Mouse (Mus musculus) midbrain, embryonic 10.5 days (tissue): Measurements from ENCODE around the gene Timp4. TPM values are rescaled to one million over a fixed set of nuclear protein-coding genes. Genes with fewer than 3 reads are reported as not detected.

Experiments
- DNase-seq: peaks from one replicate; pipeline ENCODE4 v3.0.0-alpha.2; 2017; ENCODE audit warnings: low spot score
- H3K27ac ChIP-seq: fragments of 300-500 bp; sonication (generic); replicated peaks from 2 replicates; pipeline ENCODE4 v1.5.1; 2016; ENCODE audit warnings: mild to moderate bottlenecking
- H3K27me3 ChIP-seq: fragments of 300-500 bp; sonication (generic); 2 replicates; pipeline ENCODE4 v1.6.1; 2016; ENCODE audit warnings: low read depth, mild to moderate bottlenecking; ENCODE audit not compliant: poor library complexity, severe bottlenecking
- H3K36me3 ChIP-seq: fragments of 300-500 bp; sonication (generic); 2 replicates; pipeline ENCODE4 v1.6.1; 2016; ENCODE audit warnings: mild to moderate bottlenecking, moderate library complexity
- H3K4me1 ChIP-seq: fragments of 300-500 bp; sonication (generic); 2 replicates; pipeline ENCODE4 v1.6.1; 2016
- H3K4me3 ChIP-seq: fragments of 300-500 bp; sonication (generic); 2 replicates; pipeline ENCODE4 v1.5.1; 2016; ENCODE audit warnings: mild to moderate bottlenecking, moderate library complexity
- H3K9me3 ChIP-seq: fragments of 300-500 bp; sonication (generic); replicated peaks from 2 replicates; pipeline ENCODE4 v1.6.1; 2016; ENCODE audit warnings: mild to moderate bottlenecking
- WGBS: fragments of 180-500 bp; shearing (Covaris S2); methylation state at CpG from one replicate; pipeline ENCODE4 v1.1.7; 2016; 5-methylcytosine and 5-hydroxymethylcytosine counted together
- polyA plus RNA-seq: library from polyadenylated mRNA; unstranded; fragments of >200 nt; fragmentation: Nextera tagmentation; extraction: Ambion mirVana; gene quantifications from 2 replicates; pipeline ENCODE4 v1.2.1, GENCODE M21; 2016

Gene Timp4
- polyA plus RNA-seq, 1 experiment from 2014 or later: 0.06 TPM

DNA sequence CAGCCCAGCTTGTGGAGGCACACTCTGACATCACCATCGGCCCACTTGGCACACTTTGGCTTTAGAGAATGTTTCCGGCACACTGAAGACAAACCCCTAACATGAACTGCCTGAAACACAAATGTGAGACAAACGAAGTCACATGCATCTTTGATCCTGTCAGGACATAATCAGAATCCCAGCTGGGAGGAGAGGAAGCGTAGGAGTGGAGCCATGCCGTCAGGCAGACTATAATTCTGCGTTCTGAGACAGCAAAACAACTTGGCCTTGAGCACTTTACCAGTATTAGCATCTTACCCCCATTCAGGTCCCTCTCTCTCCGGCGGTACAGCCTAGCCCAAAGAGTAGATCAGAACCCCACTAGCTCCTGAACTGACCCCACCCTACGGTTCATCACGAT, 21.3 kb upstream of the Timp4 start:
- no peak overlapping the region for H3K27ac ChIP-seq
- H3K4me3 ChIP-seq: no peak overlapping the region
- peaks cover 16% of the 10 kb centered on the region for H3K4me1 ChIP-seq
- 88% methylated on average over 10 of the region's 10 CpGs for WGBS
- no peaks in the 10 kb centered on the region for H3K36me3 ChIP-seq
- no peaks in the 10 kb centered on the region for H3K9me3 ChIP-seq
- no peaks in the 10 kb centered on the region for H3K27me3 ChIP-seq
- DNase-seq: no peak

GRCm38 (mm10) chr6:115271866-115272271, 19.9 kb upstream of the Timp4 start:
- no peaks in the 10 kb centered on the region for H3K27me3 ChIP-seq
- peaks cover 16% of the 10 kb centered on the region for H3K4me1 ChIP-seq
- no peaks in the 10 kb centered on the region for H3K9me3 ChIP-seq
- WGBS: 38% methylated on average over 4 of the region's 4 CpGs
- no peak for DNase-seq
- no peak overlapping the region for H3K4me3 ChIP-seq
- no peak overlapping the region for H3K27ac ChIP-seq
- H3K36me3 ChIP-seq: no peaks in the 10 kb centered on the region

- Histone ChIP-seq H3K9me3 (no peaks in the 10 kb centered on the region), H3K36me3 (no peaks in the 10 kb centered on the region), H3K4me1 (peaks cover 16% of the 10 kb centered on the region), H3K4me3 (no peak overlapping the region), H3K27me3 (no peaks in the 10 kb centered on the region), H3K27ac (no peak overlapping the region)
- WGBS: 86% methylated on average over 3 of the region's 3 CpGs
- DNase-seq: no peak
These were observed 19.3 kb upstream of the Timp4 start for GRCm38 (mm10) chr6:115271326-115271725.

- H3K4me1 ChIP-seq: peaks cover 16% of the 10 kb centered on the region
- 74% methylated on average over 2 of the region's 2 CpGs for WGBS
- no peak overlapping the region for H3K27ac ChIP-seq
- H3K9me3 ChIP-seq: no peaks in the 10 kb centered on the region
- H3K36me3 ChIP-seq: no peaks in the 10 kb centered on the region
- DNase-seq: no peak
- no peak overlapping the region for H3K4me3 ChIP-seq
- no peaks in the 10 kb centered on the region for H3K27me3 ChIP-seq
These were observed 18.1 kb upstream of the Timp4 start for GRCm38 (mm10) chr6:115270085-115270484.

GRCm38 (mm10) chr6:115269561-115269960, 17.6 kb upstream of the Timp4 start:
- no peaks in the 10 kb centered on the region for H3K27me3 ChIP-seq
- no peaks in the 10 kb centered on the region for H3K36me3 ChIP-seq
- H3K27ac ChIP-seq: no peak overlapping the region
- 70% methylated on average over 5 of the region's 5 CpGs for WGBS
- DNase-seq: no peak
- no peaks in the 10 kb centered on the region for H3K9me3 ChIP-seq
- H3K4me1 ChIP-seq: peaks cover 16% of the 10 kb centered on the region
- no peak overlapping the region for H3K4me3 ChIP-seq

- Histone ChIP-seq H3K36me3 (no peaks in the 10 kb centered on the region), H3K9me3 (no peaks in the 10 kb centered on the region), H3K4me3 (no peak overlapping the region), H3K27ac (no peak overlapping the region), H3K4me1 (peaks cover 16% of the 10 kb centered on the region), H3K27me3 (no peaks in the 10 kb centered on the region)
- DNase-seq: no peak
- WGBS: 86% methylated on average over 10 of the region's 10 CpGs
These were observed 16.8 kb upstream of the Timp4 start for GRCm38 (mm10) chr6:115268551-115269385.

- WGBS: 69% methylated on average over 2 of the region's 2 CpGs
- H3K4me3 ChIP-seq: no peak overlapping the region
- H3K27me3 ChIP-seq: no peaks in the 10 kb centered on the region
- H3K27ac ChIP-seq: no peak overlapping the region
- H3K9me3 ChIP-seq: no peaks in the 10 kb centered on the region
- peaks cover 16% of the 10 kb centered on the region for H3K4me1 ChIP-seq
- peak; percentile 56 for DNase-seq
- H3K36me3 ChIP-seq: no peaks in the 10 kb centered on the region
These were observed 15.9 kb upstream of the Timp4 start for GRCm38 (mm10) chr6:115267916-115268315.

DNA sequence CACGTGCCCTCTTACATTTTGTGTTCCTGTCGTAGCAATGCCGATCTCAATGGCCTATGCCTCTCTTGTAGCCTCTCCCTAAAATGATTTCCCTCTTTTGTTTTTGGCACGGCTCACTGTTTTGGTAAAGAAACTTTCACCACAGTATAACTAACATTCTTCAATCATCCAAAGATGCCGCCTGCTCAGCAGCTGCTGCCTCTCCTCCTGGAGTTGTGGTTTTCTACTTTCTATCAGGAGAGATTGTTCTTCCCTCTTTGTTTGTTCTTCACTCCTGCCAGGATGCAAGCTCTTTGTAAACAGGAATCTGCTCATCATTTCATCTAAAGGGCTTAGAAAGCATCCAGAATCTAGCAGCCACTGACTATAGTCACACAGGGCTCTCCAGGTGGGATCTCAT, 14.8 kb upstream of the Timp4 start:
- Histone ChIP-seq H3K4me1 (peaks cover 11% of the 10 kb centered on the region), H3K36me3 (no peaks in the 10 kb centered on the region)
- 91% methylated on average over 5 of the region's 5 CpGs for WGBS

DNA sequence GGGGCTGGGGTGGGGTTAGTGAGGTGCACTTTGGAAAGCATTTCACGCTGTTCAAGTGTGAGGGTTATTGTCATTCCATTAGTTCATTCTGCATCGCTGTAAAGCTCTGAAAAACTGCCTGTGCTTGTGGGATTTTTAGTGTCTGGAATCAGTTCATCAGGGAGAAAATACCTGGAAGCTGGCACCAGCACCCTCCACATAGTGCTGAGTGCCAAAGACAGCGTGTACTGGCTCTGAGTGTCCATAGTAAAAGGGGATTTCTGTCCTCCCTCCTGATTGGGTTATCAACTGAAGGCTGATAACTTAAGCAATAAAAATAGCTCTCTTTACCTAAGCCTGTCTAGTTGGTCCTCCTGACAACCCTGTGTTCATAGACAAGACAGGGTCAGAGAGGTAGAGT, 8.5 kb upstream of the Timp4 start:
- Histone ChIP-seq H3K36me3 (no peaks in the 10 kb centered on the region), H3K4me3 (no peak overlapping the region), H3K4me1 (no peaks in the 10 kb centered on the region), H3K27ac (no peak overlapping the region), H3K27me3 (no peaks in the 10 kb centered on the region), H3K9me3 (no peaks in the 10 kb centered on the region)
- WGBS: 86% methylated on average over 3 of the region's 3 CpGs
- DNase-seq: no peak

More for the DNA sequence above, 14.8 kb upstream of the Timp4 start:
- no peak for DNase-seq
- Histone ChIP-seq H3K27ac (no peak overlapping the region), H3K9me3 (no peaks in the 10 kb centered on the region), H3K4me3 (no peak overlapping the region), H3K27me3 (no peaks in the 10 kb centered on the region)

DNA sequence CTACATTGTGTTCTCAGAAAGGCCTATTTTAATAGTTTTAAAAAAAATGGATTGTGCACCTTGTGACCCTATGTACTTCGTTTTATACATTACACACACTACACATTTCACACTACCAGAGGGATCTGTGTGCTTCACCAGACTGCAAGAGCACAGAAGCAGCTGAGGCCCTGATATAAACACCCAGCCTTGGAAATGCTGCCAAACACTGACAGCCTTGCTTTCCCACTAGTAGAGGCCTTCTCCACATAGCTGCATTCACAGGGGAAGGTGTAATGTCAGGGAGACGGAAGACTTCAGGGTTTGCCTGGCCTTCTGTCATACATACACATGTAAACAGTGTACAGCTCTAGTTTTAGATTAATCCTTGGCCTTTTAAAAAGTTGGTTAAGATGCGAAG, 3.2 kb upstream of the Timp4 start:
- no peak for DNase-seq
- Histone ChIP-seq H3K4me1 (peaks cover 18% of the 10 kb centered on the region), H3K27ac (no peak overlapping the region), H3K36me3 (no peaks in the 10 kb centered on the region), H3K27me3 (peaks cover 21% of the 10 kb centered on the region), H3K9me3 (no peaks in the 10 kb centered on the region), H3K4me3 (no peak overlapping the region)
- 91% methylated on average over 3 of the region's 3 CpGs for WGBS

DNA sequence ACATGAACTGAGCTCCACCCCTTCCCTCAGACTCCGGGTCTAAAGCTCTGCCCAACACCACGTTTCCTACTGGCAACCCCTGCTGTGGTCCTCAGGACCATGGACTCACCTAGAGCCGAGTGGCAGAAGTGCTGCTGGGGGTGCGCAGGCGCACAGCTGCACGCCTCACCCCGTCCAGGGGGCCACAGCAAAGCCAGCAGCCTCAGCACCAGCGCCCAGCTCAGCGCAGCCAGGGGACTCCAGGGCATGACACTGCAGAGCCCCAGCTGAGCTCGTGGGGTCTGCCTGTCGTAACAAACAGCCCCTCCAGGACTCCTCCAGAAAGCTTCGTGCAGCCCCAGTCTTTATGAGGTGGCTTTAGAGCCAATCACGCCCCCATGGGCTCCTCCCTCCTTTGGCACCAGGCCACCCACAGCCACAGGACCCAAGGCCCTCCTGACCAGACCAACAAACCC, 447 bp downstream of the Timp4 start:
- 3% methylated on average over 13 of the region's 13 CpGs for WGBS
- H3K4me3 ChIP-seq: peak overlapping the region; percentile 26
- DNase-seq: peak; percentile 24

DNA sequence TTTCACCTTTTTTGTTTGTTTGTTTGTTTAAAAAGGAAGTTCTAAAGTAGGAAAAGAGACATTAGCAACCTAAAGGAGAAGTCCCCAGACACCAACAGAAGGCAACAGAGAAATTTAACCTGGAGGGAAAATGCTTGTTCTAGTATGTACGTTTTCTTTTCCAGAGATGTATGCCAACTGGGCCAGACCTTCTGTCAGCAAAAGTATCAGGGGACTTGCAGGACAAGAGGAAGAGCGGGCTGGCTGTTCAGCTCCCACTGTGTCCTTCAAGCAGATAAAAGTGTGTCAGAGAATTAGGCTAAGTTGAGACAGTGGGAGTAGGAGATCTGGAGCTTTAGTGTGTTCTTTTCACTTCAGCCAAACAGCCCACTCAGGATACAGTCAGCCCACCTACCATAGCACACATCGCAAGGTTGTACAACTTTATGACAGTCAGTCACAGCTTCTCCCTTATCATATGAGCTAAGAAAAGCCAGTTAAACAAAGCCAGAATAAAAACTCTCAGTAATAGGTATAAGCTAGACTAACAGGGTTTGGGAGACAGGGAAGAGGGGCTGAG, 6.4 kb downstream of the Timp4 start:
- no peaks in the 10 kb centered on the region for H3K9me3 ChIP-seq
- 88% methylated on average over 3 of the region's 3 CpGs for WGBS
- H3K27me3 ChIP-seq: peaks cover 14% of the 10 kb centered on the region
- H3K4me1 ChIP-seq: peaks cover 16% of the 10 kb centered on the region
- no peaks in the 10 kb centered on the region for H3K36me3 ChIP-seq
- DNase-seq: no peak
- no peak overlapping the region for H3K27ac ChIP-seq
- no peak overlapping the region for H3K4me3 ChIP-seq

More for the DNA sequence above, 447 bp downstream of the Timp4 start:
- H3K9me3 ChIP-seq: no peaks in the 10 kb centered on the region
- no peaks in the 10 kb centered on the region for H3K36me3 ChIP-seq
- H3K27me3 ChIP-seq: peaks cover 28% of the 10 kb centered on the region
- peak overlapping the region; percentile 18; the same call in 1 of the 2 replicates for H3K27ac ChIP-seq
- peaks cover 35% of the 10 kb centered on the region for H3K4me1 ChIP-seq

- Histone ChIP-seq H3K27me3 (0 out of 2 replicates have a peak, but pooled peaks cover 3% of the 10 kb centered on the region), H3K36me3 (no peaks in the 10 kb centered on the region), H3K9me3 (no peaks in the 10 kb centered on the region), H3K27ac (no peak overlapping the region), H3K4me3 (no peak overlapping the region), H3K4me1 (peaks cover 16% of the 10 kb centered on the region)
- no peak for DNase-seq
- WGBS: 78% methylated on average over 2 of the region's 2 CpGs
These were observed 7.8 kb downstream of the Timp4 start for GRCm38 (mm10) chr6:115244222-115244621.
